Mouse (Mus musculus): ENCODE measurements around the gene Rpp30. TPM values are rescaled to one million over a fixed set of nuclear protein-coding genes. Genes with fewer than 3 reads are reported as not detected.

The Rpp30 gene
- polyA plus RNA-seq, 1 experiment = 23.1 TPM

GRCm38 (mm10) chr19:36128440-36128839, 44.9 kb downstream of the Rpp30 start:
- no peak for DNase-seq (ENCODE audit: low spot score)

- no peak for DNase-seq (ENCODE audit: low spot score)
These were observed 45.7 kb downstream of the Rpp30 start for GRCm38 (mm10) chr19:36129213-36129612.

GRCm38 (mm10) chr19:36129643-36130042, 46.1 kb downstream of the Rpp30 start:
- no peak for DNase-seq (ENCODE audit: low spot score)

GRCm38 (mm10) chr19:36130181-36130580, 46.7 kb downstream of the Rpp30 start:
- no peak for DNase-seq (ENCODE audit: low spot score)

DNA sequence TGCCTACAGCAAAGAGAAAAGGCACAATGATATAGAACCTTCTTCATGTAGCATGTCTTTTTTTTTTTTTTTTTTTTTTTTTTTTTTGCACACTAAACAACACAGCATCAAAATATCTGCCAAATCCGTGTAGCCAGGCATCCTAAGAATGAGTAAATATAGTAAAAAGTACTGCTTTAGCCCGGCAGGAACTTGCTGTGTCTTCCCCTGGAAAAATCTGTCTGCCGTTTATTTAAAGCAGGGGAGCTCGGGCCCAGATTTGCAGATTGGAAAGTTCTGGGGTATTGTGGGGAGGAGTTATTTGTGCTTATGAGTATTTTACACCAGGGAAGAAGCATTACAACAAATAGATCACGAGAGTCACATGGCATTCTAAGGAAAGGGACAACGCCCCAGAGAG, 48.5 kb downstream of the Rpp30 start:
- DNase-seq (ENCODE audit: low spot score) = no peak

DNA sequence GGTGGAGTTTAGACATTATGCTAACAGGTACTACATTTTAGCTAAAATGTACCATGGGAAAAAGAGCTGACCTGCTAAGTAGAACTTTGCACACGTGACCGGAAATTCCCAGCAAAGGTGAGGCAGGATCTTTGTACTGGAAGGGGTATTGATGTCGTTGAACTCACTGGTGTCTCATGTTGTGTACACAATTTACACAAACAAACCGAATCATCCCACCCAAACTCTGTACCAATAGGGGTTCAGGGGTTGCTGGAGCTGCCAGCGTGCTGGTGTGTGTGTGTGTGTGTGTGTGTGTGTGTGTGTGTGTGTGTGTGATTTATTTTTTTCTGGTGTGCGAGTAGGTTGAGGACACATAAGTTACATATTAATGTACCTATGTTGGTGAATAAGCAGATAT, 49.5 kb downstream of the Rpp30 start:
- no peak for DNase-seq (ENCODE audit: low spot score)

DNA sequence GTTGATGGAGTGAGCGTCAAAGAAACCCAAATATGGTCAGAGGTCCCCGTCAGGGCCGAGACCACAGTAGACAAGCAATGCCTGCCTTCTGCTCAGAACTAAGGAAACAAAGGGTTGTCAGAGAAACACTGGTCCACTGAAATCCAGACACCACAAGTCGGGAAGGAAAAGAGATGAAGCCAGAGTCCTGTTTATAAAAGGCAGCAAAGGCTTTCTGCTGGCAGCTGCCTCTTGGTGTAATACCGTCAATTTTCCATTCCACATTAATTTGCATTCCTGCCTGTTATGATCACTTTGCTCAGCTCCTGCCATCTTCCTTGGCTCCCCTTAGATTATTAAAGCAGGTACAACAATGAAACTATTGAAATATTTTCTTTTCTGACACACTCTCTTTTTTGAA, 50.2 kb downstream of the Rpp30 start:
- DNase-seq (ENCODE audit: low spot score) = no peak

DNA sequence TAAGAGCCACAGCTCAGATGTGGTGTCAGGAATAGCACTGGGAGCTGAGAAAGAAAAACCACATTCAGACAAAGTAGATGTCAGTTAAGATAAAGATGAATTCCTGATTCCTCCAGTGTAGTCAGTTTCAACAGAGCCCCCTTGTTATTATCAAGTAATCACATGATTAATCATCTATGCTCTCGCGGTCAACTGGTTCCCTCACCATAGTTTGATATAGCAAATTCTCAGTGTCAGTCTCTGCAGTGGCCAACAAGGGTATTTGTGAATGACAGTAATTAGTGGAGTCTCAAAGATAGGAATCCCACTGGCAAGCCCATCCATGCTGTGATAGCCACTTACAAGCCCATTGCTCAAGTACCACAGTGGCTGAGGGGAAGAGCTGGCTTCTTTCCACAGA, 60.1 kb downstream of the Rpp30 start:
- no peak for DNase-seq (ENCODE audit: low spot score)

DNA sequence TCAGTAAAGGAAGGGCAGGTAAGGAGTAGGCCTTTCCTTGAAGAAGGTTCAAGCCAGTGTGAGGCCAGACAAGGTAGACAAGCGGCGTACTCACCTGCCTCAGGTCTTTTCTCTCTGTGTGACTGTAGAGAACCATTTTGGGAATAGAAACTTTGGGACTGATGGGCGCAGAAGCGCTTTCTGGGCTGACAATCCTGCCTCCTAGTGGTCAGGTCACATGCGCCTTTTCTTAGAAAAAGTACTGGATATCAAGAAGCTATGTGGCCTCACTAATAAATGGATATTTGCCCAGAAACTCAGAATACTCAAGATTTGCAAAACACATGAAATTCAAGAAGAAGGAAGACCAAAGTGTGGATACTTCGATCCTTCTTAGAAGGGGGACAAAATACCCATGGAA, 65.1 kb downstream of the Rpp30 start:
- no peak for DNase-seq (ENCODE audit: low spot score)

- DNase-seq (ENCODE audit: low spot score) = no peak
These were observed 66.9 kb downstream of the Rpp30 start for GRCm38 (mm10) chr19:36150241-36151007.

Other genes starting within 250 kb of the Rpp30 start
- gene Htr7, start 26.2 kb upstream of the Rpp30 start, polyA plus RNA-seq (2012; rRNA removed) = 0.09 and 0.17 TPM in 2 replicates
- 1.7 and 4.4 TPM in 2 replicates for gene Ankrd1, start 36.4 kb downstream of the Rpp30 start, polyA plus RNA-seq (2012; rRNA removed)